Mouse (Mus musculus) hindbrain, postnatal 0 days (tissue): Measurements from ENCODE around the gene Pgf. TPM values are rescaled to one million over a fixed set of nuclear protein-coding genes. Genes with fewer than 3 reads are reported as not detected.

Experiments used
- ATAC-seq: fragments of 200-750 bp; cut with Nextera tagmentation; 2 replicates; pipeline ENCODE4 v1.8.0; 2017; ENCODE audit warnings: mild to moderate bottlenecking, moderate TSS enrichment, moderate library complexity
- DNase-seq: peaks from one replicate; pipeline ENCODE4 v3.0.0-alpha.2; 2015; ENCODE audit warnings: low spot score
- H3K27ac ChIP-seq: fragments of 300-500 bp; sonication (generic); 2 replicates; pipeline ENCODE4 v1.5.1; 2014; ENCODE audit warnings: mild to moderate bottlenecking
- H3K27me3 ChIP-seq: fragments of 300-500 bp; sonication (generic); 2 replicates; pipeline ENCODE4 v1.6.1; 2014; ENCODE audit warnings: low read length, mixed read lengths; ENCODE audit not compliant: insufficient read depth
- H3K36me3 ChIP-seq: fragments of 300-500 bp; sonication (generic); 2 replicates; pipeline ENCODE4 v1.6.1; 2014; ENCODE audit warnings: low read length, mixed read lengths; ENCODE audit not compliant: insufficient read depth
- H3K4me1 ChIP-seq: fragments of 300-500 bp; sonication (generic); 2 replicates; pipeline ENCODE4 v1.6.1; 2014; ENCODE audit warnings: antibody characterized with exemption, low read length, mixed read lengths; ENCODE audit not compliant: insufficient read depth
- H3K4me2 ChIP-seq: fragments of 300-500 bp; sonication (generic); 2 replicates; pipeline ENCODE4 v1.6.1; 2014; ENCODE audit warnings: low read depth, mild to moderate bottlenecking, low read length, moderate library complexity, mixed read lengths
- H3K4me3 ChIP-seq: fragments of 300-500 bp; sonication (generic); 2 replicates; pipeline ENCODE4 v1.5.1; 2014; ENCODE audit warnings: low read length
- H3K9ac ChIP-seq: fragments of 300-500 bp; sonication (generic); replicated peaks from 2 replicates; pipeline ENCODE4 v1.6.1; 2014; ENCODE audit warnings: mild to moderate bottlenecking, low read length, moderate library complexity, mixed read lengths
- H3K9me3 ChIP-seq: fragments of 300-500 bp; sonication (generic); 2 replicates; pipeline ENCODE4 v1.6.1; 2016; ENCODE audit warnings: low read length, mixed read lengths
- CTCF ChIP-seq: IDR thresholded peaks from 2 replicates; pipeline ENCODE4 v1.5.1; 2016; ENCODE audit warnings: antibody characterized with exemption, control low read depth, low read depth
- WGBS: fragments of 180-500 bp; shearing (Covaris S2); extraction: QIAGEN DNeasy Blood & Tissue Kit; methylation state at CpG from one replicate; pipeline ENCODE4 v1.1.7; 2014; 5-methylcytosine and 5-hydroxymethylcytosine counted together
- polyA plus RNA-seq: library from polyadenylated mRNA; unstranded; fragments of >200 nt; fragmentation: Nextera tagmentation; extraction: Ambion mirVana; gene quantifications from 2 replicates; pipeline ENCODE4 v1.2.1, GENCODE M21; 2015
- total RNA-seq: library from RNA; depleted of rRNA; stranded (reverse); fragments of >200 nt; gene quantifications from 2 replicates; pipeline ENCODE4 v1.2.3, GENCODE M21; 2014

The Pgf gene
- total and polyA plus RNA-seq, 2 experiments from 2014 or later: 5.0 to 10.0 TPM

GRCm38 (mm10) chr12:85199954-85200353 lies 22.4 kb upstream of the Pgf start:
- TF ChIP-seq CTCF: no peak
- H3K36me3 ChIP-seq: no peaks in the 10 kb centered on the region
- no peak overlapping the region for H3K27ac ChIP-seq
- WGBS: 67% methylated on average over 1 of the region's 1 CpGs
- H3K27me3 ChIP-seq: no peaks in the 10 kb centered on the region
- H3K4me2 ChIP-seq: no peak overlapping the region
- no peak overlapping the region for H3K4me3 ChIP-seq
- peaks cover 8% of the 10 kb centered on the region for H3K4me1 ChIP-seq
- DNase-seq (no peak), ATAC-seq (no peak)
- no peaks in the 10 kb centered on the region for H3K9me3 ChIP-seq
- no peak overlapping the region for H3K9ac ChIP-seq

DNA sequence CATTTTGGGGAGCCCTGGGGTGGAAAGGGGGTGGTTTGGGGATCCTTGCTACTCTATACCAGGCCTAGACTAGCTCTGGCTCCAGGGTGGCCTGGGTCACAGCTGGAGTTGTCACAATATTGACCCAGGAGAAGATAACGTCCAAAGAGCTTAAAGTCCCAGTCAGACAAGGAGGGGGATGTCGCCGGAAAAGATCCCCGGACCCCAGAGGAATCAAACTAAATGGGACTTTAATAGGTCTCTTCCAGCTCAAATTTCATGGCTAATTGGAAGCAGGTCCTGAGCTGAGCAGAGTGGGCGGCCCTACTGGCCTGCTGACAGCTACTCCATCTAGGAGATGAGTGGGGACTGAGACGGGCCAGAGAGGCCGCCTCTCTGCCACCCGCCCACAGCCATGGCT lies 20.3 kb upstream of the Pgf start:
- no peak overlapping the region for H3K4me2 ChIP-seq
- no peak overlapping the region for H3K27ac ChIP-seq
- no peaks in the 10 kb centered on the region for H3K36me3 ChIP-seq
- H3K4me3 ChIP-seq: no peak overlapping the region
- H3K4me1 ChIP-seq: peaks cover 17% of the 10 kb centered on the region
- 46% methylated on average over 8 of the region's 8 CpGs for WGBS
- H3K9me3 ChIP-seq: no peaks in the 10 kb centered on the region
- H3K9ac ChIP-seq: no peak overlapping the region
- ATAC-seq (no peak), DNase-seq (no peak)
- H3K27me3 ChIP-seq: no peaks in the 10 kb centered on the region
- TF ChIP-seq CTCF: no peak

DNA sequence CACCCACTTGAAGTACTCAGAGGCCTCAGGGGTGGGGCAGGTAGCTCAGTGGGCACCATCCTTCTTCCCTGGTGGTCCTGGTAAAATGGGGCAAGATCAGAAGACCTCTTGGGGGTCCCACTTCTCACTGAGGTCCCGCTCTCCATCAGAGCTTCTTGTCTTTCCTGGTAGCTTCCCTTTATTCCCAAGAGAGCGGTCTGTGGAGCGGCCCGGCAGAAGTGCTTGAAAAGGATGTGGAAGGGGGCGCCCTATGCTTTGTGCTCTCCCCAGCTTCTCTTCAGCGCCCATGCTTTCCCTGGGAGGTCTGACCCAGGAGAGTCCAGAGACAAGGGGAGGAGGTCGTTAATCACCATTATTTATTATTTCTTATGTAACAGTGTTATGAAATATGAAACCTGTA lies 19.8 kb upstream of the Pgf start:
- Histone ChIP-seq H3K36me3 (no peaks in the 10 kb centered on the region), H3K9ac (no peak overlapping the region), H3K9me3 (no peaks in the 10 kb centered on the region), H3K27ac (no peak overlapping the region), H3K4me2 (no peak overlapping the region), H3K27me3 (no peaks in the 10 kb centered on the region), H3K4me3 (no peak overlapping the region), H3K4me1 (peaks cover 23% of the 10 kb centered on the region)
- ATAC-seq (no peak), DNase-seq (no peak)
- TF ChIP-seq CTCF: no peak
- WGBS: 87% methylated on average over 7 of the region's 7 CpGs

DNA sequence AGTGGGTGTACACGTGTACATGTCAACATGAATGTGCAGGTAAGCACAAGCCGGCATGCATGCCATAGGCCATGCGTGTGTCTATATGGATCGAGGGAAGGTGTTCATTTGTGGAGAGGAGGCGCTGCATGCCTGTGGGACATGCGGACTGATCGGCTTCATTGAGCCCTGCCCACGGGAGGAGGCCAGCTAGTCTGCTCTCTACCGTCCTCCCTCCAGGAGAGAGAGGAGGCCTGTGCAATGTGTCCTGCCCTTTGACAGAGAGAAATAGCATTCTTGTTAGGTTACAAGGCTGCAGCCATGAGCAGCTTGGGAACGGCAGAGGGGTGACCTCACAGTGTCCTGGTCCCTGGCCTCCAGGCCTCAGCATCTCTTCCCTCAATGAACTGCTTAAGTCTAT lies 18.6 kb upstream of the Pgf start:
- Histone ChIP-seq H3K4me1 (peaks cover 25% of the 10 kb centered on the region), H3K36me3 (no peaks in the 10 kb centered on the region), H3K9me3 (no peaks in the 10 kb centered on the region), H3K9ac (no peak overlapping the region), H3K4me2 (no peak overlapping the region), H3K4me3 (no peak overlapping the region), H3K27me3 (no peaks in the 10 kb centered on the region), H3K27ac (no peak overlapping the region)
- WGBS: 90% methylated on average over 10 of the region's 10 CpGs
- DNase-seq (no peak), ATAC-seq (no peak)
- no peak for TF ChIP-seq CTCF

DNA sequence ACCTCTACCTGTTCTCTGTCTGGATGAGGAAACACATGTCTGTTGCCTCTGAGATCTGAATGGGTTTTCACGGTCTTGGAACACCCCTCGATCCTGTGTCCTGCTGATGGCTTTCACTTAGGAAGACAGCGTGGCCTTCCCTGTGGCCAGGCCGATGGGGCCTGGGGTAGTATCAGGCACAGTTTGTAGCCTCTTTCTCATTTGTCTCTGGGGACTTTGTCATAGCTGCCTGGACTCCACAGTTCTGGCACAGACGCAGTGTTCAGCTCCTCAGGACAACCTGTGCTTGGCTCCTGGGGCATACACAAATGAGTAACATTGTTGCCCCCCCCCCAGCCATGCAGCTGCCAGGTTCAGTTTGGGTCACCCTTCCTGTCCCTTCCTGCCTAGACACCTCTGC lies 17.5 kb upstream of the Pgf start:
- ATAC-seq (peak; percentile 22; the same call in 1 of the 2 replicates), DNase-seq (peak; percentile 15)
- H3K4me1 ChIP-seq: peaks cover 23% of the 10 kb centered on the region
- no peak overlapping the region for H3K9ac ChIP-seq
- H3K4me2 ChIP-seq: no peak overlapping the region
- H3K36me3 ChIP-seq: no peaks in the 10 kb centered on the region
- H3K27me3 ChIP-seq: no peaks in the 10 kb centered on the region
- peak overlapping the region; percentile 66; the same call in 1 of the 2 replicates for H3K27ac ChIP-seq
- WGBS: 44% methylated on average over 5 of the region's 5 CpGs
- H3K9me3 ChIP-seq: no peaks in the 10 kb centered on the region
- H3K4me3 ChIP-seq: no peak overlapping the region
- no peak for TF ChIP-seq CTCF

- WGBS: 19% methylated on average over 4 of the region's 4 CpGs
- no peak for TF ChIP-seq CTCF
- Histone ChIP-seq H3K4me1 (peaks cover 23% of the 10 kb centered on the region), H3K27ac (peak overlapping the region; percentile 66; the same call in 1 of the 2 replicates), H3K27me3 (no peaks in the 10 kb centered on the region), H3K36me3 (no peaks in the 10 kb centered on the region), H3K9me3 (no peaks in the 10 kb centered on the region), H3K4me3 (no peak overlapping the region), H3K4me2 (no peak overlapping the region), H3K9ac (no peak overlapping the region)
- DNase-seq (peak; percentile 89), ATAC-seq (peak; percentile 87)
These were observed 17.0 kb upstream of the Pgf start for GRCm38 (mm10) chr12:85194623-85195018.

DNA sequence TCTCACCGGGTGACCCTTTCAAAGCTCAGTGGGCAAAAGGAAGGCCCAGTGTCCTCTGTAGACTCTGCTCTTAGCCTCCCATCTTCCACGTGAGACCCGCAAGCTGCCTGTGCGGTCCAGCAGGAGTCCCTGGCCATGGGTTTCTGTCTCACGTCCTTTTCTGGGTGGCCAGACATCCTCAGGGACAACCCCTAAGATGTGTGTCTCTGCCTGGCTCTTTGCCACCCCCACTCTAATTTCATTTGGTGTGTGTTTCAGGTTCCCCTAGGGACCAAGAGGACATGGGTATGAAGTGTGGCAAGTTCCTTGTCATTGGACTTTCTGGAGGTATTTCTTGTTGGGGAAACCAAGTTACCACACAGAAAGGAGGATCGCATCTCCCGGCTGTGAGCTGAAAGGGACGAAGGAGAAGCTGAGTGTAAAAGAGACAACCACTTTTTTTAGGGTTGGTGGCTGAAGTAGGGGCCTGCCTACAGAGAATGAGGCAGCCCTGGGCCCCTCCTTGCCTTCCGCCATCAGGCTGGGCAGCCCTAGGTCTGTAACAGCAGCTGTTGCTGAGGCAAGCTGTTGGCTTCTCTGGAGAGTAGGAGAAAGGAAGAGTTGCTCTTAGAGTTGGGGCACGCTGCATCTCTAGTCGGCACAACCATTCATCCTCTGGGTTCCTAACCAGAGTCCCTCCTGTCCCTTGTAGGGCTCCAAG lies 16.5 kb upstream of the Pgf start:
- ATAC-seq (no peak), DNase-seq (peak; percentile 6)
- H3K4me2 ChIP-seq: no peak overlapping the region
- no peak for TF ChIP-seq CTCF
- H3K27ac ChIP-seq: peak overlapping the region; percentile 66; the same call in 1 of the 2 replicates
- H3K4me3 ChIP-seq: no peak overlapping the region
- H3K4me1 ChIP-seq: peaks cover 23% of the 10 kb centered on the region
- H3K9ac ChIP-seq: no peak overlapping the region
- H3K9me3 ChIP-seq: no peaks in the 10 kb centered on the region
- no peaks in the 10 kb centered on the region for H3K36me3 ChIP-seq
- 70% methylated on average over 11 of the region's 11 CpGs for WGBS
- H3K27me3 ChIP-seq: no peaks in the 10 kb centered on the region
